Mouse (Mus musculus) midbrain, embryonic 14.5 days (tissue): ENCODE measurements around the gene Slc22a4. TPM values are rescaled to one million over a fixed set of nuclear protein-coding genes. Genes with fewer than 3 reads are reported as not detected.

ENCODE experiments used
- ATAC-seq: fragments of 200-750 bp; cut with Nextera tagmentation; 2 replicates; pipeline ENCODE4 v1.8.0; 2017; ENCODE audit warnings: moderate number of reproducible peaks, moderate library complexity; ENCODE audit not compliant: low FRiP score, low TSS enrichment
- DNase-seq: peaks from one replicate; pipeline ENCODE4 v3.0.0-alpha.2; 2015
- H3K27ac ChIP-seq: fragments of 300-500 bp; sonication (generic); replicated peaks from 2 replicates; pipeline ENCODE4 v1.5.1; 2014; ENCODE audit warnings: mild to moderate bottlenecking, low read depth, low read length, moderate library complexity
- H3K27me3 ChIP-seq: fragments of 300-500 bp; sonication (generic); 2 replicates; pipeline ENCODE4 v1.6.1; 2014; ENCODE audit warnings: low read length, control low read depth, mixed read lengths; ENCODE audit not compliant: control insufficient read depth, insufficient read depth
- H3K36me3 ChIP-seq: fragments of 300-500 bp; sonication (generic); 2 replicates; pipeline ENCODE4 v1.6.1; 2014; ENCODE audit warnings: low read length, control low read depth; ENCODE audit not compliant: control insufficient read depth, insufficient read depth
- H3K4me1 ChIP-seq: fragments of 300-500 bp; sonication (generic); 2 replicates; pipeline ENCODE4 v1.6.1; 2014; ENCODE audit warnings: mild to moderate bottlenecking, antibody characterized with exemption, low read length, control low read depth; ENCODE audit not compliant: control insufficient read depth, insufficient read depth
- H3K4me2 ChIP-seq: fragments of 300-500 bp; sonication (generic); 2 replicates; pipeline ENCODE4 v1.6.1; 2014; ENCODE audit warnings: mild to moderate bottlenecking, low read length, moderate library complexity
- H3K4me3 ChIP-seq: fragments of 300-500 bp; sonication (generic); replicated peaks from 2 replicates; pipeline ENCODE4 v1.5.1; 2014; ENCODE audit warnings: low read depth, low read length
- H3K9ac ChIP-seq: fragments of 300-500 bp; sonication (generic); replicated peaks from 2 replicates; pipeline ENCODE4 v1.6.1; 2014; ENCODE audit warnings: mild to moderate bottlenecking, low read length, moderate library complexity
- H3K9me3 ChIP-seq: fragments of 300-500 bp; sonication (generic); 2 replicates; pipeline ENCODE4 v1.6.1; 2016; ENCODE audit warnings: low read length, control low read depth, mixed read lengths; ENCODE audit not compliant: control insufficient read depth
- WGBS: fragments of 180-500 bp; shearing (Covaris S2); extraction: QIAGEN DNeasy Blood & Tissue Kit; methylation state at CpG from one replicate; pipeline ENCODE4 v1.1.7; 2014; 5-methylcytosine and 5-hydroxymethylcytosine counted together
- polyA plus RNA-seq: library from polyadenylated mRNA; unstranded; fragments of >200 nt; fragmentation: Nextera tagmentation; extraction: Ambion mirVana; gene quantifications from 2 replicates; pipeline ENCODE4 v1.2.1, GENCODE M21; 2014

Gene Slc22a4
- polyA plus RNA-seq, 1 experiment from 2014 or later, result 2.5 TPM

DNA sequence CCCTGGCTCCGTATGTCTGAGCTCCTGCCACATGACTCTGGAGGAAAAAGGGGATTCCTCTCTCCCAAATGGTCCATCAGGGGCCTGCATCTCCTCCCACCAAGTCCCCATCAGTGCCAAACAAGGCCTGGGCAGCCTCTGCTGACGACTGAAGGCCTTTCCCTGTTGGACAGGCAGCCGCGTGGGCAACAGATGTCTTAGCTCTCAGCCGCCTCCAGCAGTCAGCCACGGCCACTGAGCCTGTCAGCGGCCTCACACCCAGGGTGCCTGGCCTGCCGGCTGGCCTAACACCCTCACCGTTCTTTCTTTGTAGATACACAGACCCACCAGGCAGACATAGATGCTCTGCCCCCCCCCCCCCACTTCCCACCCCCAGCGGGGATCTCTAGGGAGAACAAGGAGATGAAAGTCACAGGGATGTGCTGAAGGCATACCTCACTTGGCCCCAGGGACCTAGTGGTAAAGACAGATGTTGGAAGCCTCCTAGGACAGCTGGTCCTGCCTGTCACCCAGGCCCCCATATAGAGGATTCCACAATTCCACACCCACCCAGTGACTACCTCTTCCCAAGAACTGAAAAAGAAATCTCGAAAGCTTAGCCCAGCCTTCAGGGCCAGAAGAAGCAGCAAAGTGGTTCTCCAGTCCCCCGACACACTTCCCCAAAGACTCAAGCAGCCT lies 39.6 kb upstream of the Slc22a4 start:
- WGBS, result 28% methylated on average over 12 of the region's 12 CpGs
- Histone ChIP-seq H3K4me1 (peaks cover 14% of the 10 kb centered on the region; the same call in 1 of the 2 replicates), H3K36me3 (no peaks in the 10 kb centered on the region), H3K9me3 (no peaks in the 10 kb centered on the region), H3K27me3 (peaks cover 8% of the 10 kb centered on the region; the same call in 1 of the 2 replicates), H3K4me2 (peak overlapping the region; percentile 90), H3K4me3 (0 out of 2 replicates have a peak overlapping the region, but pooled peaks have one; percentile 53), H3K9ac (0 out of 2 replicates have a peak overlapping the region, but pooled peaks have one; percentile 10), H3K27ac (no peak overlapping the region)
- DNase-seq, result peak; percentile 46
- no peak for ATAC-seq

DNA sequence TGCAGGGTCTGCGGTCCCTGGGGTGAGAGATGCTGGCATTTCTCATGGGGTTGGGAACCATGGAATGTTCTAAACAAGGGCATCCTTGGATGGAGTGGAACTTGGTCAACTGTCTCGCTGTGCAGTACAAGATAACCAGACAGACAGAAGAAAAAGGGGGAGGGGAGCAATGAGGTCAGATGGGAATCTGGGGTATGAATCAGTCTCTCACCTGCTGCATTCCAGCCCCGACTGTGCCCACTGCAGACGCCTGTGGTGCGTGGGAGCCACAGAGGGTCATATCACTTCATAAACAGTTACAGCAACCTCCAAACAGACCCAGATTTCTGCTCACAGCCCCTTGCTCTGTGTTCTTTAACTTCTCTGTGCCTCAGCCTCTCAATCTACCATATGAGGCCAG lies 38.5 kb upstream of the Slc22a4 start:
- DNase-seq (no peak), ATAC-seq (no peak)
- Histone ChIP-seq H3K27me3 (peaks cover 8% of the 10 kb centered on the region; the same call in 1 of the 2 replicates), H3K27ac (no peak overlapping the region), H3K9ac (no peak overlapping the region), H3K4me3 (no peak overlapping the region), H3K4me1 (peaks cover 14% of the 10 kb centered on the region; the same call in 1 of the 2 replicates), H3K36me3 (no peaks in the 10 kb centered on the region), H3K4me2 (no peak overlapping the region), H3K9me3 (no peaks in the 10 kb centered on the region)
- 86% methylated on average over 5 of the region's 5 CpGs for WGBS

DNA sequence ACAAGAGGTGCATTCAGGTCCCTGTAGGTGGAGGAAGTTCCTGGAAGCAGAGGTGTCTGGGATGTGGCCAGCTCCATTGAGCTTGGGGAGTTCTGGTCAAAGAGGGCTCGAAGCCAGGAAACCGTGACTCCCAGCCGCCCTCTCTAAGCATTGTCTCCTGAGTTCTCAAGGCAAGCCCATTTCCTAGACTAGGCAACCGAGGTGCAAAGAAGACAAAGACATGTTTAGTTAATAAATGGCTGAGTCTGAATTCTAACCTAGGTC lies 38.0 kb upstream of the Slc22a4 start:
- 88% methylated on average over 4 of the region's 4 CpGs for WGBS

DNA sequence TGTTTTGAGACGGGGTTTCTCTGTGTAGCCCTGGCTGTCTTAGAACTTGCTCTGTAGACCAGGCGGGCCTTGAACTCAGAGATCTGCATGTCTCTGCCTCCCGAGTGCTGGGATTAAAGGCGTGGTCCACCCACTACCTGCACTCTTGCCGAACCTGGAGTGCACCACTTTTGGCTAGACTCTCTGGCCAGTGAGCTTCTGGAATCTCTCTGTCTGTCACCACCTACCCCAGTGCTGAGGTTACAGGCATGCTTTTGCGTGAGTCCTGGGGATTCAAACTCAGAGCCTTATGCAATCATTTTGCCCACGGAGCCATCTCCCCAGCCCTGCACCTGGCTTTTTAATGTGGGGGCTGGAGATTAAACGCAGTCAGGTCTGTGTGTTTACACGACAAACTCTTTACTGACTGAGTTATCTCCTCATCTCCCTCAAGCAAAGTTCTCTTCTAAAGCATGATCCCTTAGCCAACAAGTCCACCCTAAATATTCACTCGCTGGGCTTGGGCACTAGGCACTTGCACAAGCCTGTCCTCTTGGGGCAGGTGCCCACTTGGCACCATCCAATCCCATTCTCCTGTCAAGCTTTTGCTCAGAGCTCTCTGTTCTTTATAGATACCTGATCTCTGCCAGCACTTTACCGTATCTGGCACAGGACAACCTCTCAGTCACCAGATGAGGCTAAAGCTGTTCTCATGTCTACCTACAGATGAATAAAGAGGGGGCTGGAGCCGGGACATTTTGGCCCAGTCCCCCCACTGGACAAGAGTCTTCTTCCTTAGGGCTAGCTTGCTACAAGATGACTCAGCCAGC lies 37.4 kb upstream of the Slc22a4 start:
- Histone ChIP-seq H3K27me3 (peaks cover 8% of the 10 kb centered on the region; the same call in 1 of the 2 replicates), H3K4me2 (no peak overlapping the region), H3K27ac (no peak overlapping the region), H3K36me3 (no peaks in the 10 kb centered on the region), H3K9ac (no peak overlapping the region), H3K9me3 (no peaks in the 10 kb centered on the region), H3K4me3 (no peak overlapping the region), H3K4me1 (peaks cover 14% of the 10 kb centered on the region; the same call in 1 of the 2 replicates)
- ATAC-seq (no peak), DNase-seq (no peak)
- WGBS, result 91% methylated on average over 12 of the region's 12 CpGs

More for the DNA sequence above, 38.0 kb upstream of the Slc22a4 start:
- Histone ChIP-seq H3K9ac (no peak overlapping the region), H3K36me3 (no peaks in the 10 kb centered on the region), H3K4me1 (peaks cover 14% of the 10 kb centered on the region; the same call in 1 of the 2 replicates), H3K4me3 (no peak overlapping the region), H3K27ac (no peak overlapping the region), H3K4me2 (no peak overlapping the region), H3K9me3 (no peaks in the 10 kb centered on the region), H3K27me3 (peaks cover 8% of the 10 kb centered on the region; the same call in 1 of the 2 replicates)
- DNase-seq (no peak), ATAC-seq (no peak)

DNA sequence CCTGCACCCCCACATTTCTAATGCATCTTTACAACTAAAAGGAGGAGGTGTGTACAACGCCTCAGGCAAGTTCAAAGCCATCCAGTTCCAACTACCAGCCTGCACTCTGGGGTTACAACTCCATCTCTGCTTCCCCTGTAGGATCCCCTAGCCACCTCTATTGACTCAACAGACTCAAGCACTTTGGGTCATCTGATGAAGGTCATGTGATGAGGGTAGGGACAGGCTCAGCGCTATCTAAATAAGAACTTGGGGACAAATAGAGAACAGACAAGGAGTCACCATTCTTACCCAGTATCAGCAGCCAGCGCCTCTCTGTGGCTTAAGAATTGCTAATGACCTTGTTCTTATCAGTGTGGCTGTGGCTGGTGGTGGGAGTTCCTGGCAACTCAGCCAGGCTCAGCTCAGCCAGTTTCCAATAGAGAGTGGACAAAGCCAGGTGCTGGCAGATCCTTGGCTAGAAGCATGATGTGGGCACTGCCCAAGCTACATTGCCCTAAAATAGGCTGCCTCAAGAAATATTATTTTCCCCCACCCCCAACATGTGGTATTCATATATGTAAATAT lies 36.6 kb upstream of the Slc22a4 start:
- H3K4me1 ChIP-seq, result peaks cover 14% of the 10 kb centered on the region; the same call in 1 of the 2 replicates

DNA sequence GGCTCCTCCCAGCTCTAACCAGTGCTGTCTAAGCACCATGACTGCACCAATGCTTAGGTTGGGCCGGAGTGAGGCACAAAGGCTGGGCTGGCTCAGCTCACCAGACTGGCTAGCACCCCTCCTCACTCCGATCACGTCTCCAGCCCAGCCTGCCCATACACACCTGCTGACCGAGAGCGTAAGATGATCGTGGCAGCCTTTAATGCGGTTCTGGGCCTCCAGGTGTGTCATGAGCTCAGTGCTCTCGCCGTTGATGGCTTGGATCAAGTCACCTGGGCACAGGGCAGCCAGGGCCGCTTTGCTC lies 35.5 kb upstream of the Slc22a4 start:
- no peaks in the 10 kb centered on the region for H3K36me3 ChIP-seq
- H3K9me3 ChIP-seq, result no peaks in the 10 kb centered on the region
- H3K4me2 ChIP-seq, result no peak overlapping the region
- H3K4me3 ChIP-seq, result no peak overlapping the region
- no peak for ATAC-seq
- H3K9ac ChIP-seq, result no peak overlapping the region
- H3K27me3 ChIP-seq, result peaks cover 7% of the 10 kb centered on the region; the same call in 1 of the 2 replicates
- DNase-seq, result no peak
- 90% methylated on average over 10 of the region's 10 CpGs for WGBS
- H3K4me1 ChIP-seq, result peaks cover 12% of the 10 kb centered on the region
- H3K27ac ChIP-seq, result no peak overlapping the region

More for the DNA sequence above, 36.6 kb upstream of the Slc22a4 start:
- Histone ChIP-seq H3K4me2 (no peak overlapping the region), H3K9me3 (no peaks in the 10 kb centered on the region), H3K4me3 (no peak overlapping the region), H3K27ac (no peak overlapping the region), H3K36me3 (no peaks in the 10 kb centered on the region), H3K9ac (no peak overlapping the region), H3K27me3 (peaks cover 8% of the 10 kb centered on the region; the same call in 1 of the 2 replicates)
- DNase-seq (no peak), ATAC-seq (no peak)
- WGBS, result 75% methylated on average over 3 of the region's 3 CpGs

DNA sequence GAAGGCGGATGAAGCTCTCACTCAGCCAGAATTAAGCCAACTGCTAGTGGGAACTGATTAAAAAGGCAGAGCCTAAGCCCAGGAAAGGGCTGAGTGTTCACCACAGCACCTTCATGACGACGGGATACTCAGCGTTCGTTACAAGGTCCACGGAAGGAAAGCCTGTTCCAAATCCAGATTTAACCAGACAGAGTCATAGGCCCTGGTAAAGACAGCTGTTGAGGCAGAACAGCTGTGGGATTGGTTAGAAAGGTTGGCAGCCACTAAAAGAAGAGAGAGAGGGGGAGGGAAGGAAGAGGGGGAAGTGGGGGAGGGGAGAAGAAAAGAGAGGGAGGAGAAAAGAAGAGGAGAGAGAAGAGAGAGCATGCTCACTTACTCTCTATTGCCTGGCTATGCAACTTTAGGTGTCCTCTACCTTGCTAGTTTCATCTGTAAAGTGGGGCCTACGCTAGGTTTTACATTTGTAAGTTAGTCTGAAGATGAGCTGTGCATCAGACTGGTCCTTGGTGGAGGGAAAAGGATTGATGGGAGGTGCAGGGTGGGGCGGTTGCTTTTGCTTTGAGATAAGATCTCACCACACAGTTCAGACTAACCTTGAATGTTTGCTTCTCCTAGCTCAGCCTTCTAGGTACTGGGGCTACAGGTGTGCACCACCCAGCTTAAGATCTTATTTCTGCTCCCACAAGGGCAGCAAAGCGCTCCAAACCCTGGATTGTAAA lies 35.0 kb upstream of the Slc22a4 start:
- no peaks in the 10 kb centered on the region for H3K36me3 ChIP-seq
- ATAC-seq, result no peak
- no peak overlapping the region for H3K9ac ChIP-seq
- no peak overlapping the region for H3K27ac ChIP-seq
- H3K4me3 ChIP-seq, result no peak overlapping the region
- no peak overlapping the region for H3K4me2 ChIP-seq
- H3K4me1 ChIP-seq, result peaks cover 14% of the 10 kb centered on the region
- 80% methylated on average over 9 of the region's 9 CpGs for WGBS
- 0 out of 2 replicates have a peak, but pooled peaks cover 2% of the 10 kb centered on the region for H3K27me3 ChIP-seq
- DNase-seq, result no peak
- H3K9me3 ChIP-seq, result no peaks in the 10 kb centered on the region

DNA sequence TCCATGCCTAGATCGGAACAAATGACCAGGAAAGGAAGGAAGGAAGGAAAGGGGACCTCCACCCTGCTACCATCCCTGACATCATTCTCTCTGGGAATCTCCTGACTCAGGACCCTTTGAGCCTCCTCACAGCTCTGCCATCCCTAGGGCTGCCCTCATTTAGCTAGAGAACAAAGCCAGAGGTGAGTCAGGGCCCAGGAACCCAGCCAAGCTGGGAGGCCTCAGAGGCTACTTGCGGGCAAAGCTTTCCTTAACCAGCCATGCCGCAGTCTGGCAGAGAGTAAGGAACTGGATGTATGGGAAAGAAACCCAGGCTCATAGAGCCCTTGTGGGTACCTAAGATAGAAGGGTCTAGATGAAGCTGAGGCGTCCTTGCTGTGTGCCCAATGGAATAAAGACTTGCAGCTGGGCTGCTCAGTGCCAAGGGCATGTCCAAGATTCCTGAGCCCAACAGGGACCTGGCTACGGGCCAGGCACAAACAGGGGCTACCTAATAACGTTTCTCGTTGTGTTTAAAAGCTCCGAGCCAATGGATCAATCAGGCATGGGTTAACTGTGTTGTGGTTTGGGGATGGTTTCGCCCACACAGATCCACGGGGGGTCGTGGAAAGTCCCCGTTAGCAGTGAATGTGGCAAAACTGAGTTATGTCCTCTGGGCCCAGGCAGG lies 34.3 kb upstream of the Slc22a4 start:
- H3K27ac ChIP-seq, result no peak overlapping the region
- H3K9ac ChIP-seq, result no peak overlapping the region
- no peaks in the 10 kb centered on the region for H3K27me3 ChIP-seq
- peaks cover 12% of the 10 kb centered on the region; the same call in 1 of the 2 replicates for H3K4me1 ChIP-seq
- no peak overlapping the region for H3K4me3 ChIP-seq
- DNase-seq, result no peak
- no peak overlapping the region for H3K4me2 ChIP-seq
- H3K9me3 ChIP-seq, result no peaks in the 10 kb centered on the region
- WGBS, result 79% methylated on average over 12 of the region's 12 CpGs
- H3K36me3 ChIP-seq, result no peaks in the 10 kb centered on the region
- no peak for ATAC-seq
